Mouse (Mus musculus) layer of hippocampus, adult 8-10 months (tissue): ENCODE data around the gene Sv2c. TPM values are rescaled to one million over a fixed set of nuclear protein-coding genes. Genes with fewer than 3 reads are reported as not detected.

ENCODE experiments used
- DNase-seq, 2 experiments: peaks; one replicate each; pipeline ENCODE4 v3.0.0; 2022; ENCODE audit warnings: low spot score in 2 of 2
- total RNA-seq, 4 experiments: library from RNA; stranded (reverse); gene quantifications; 2 replicates each; pipeline ENCODE4 v1.2.4; 2022

The Sv2c gene
- total RNA-seq, 4 experiments from 2014 or later: 17.1 to 25.1 (median 20.1) TPM

- DNase-seq: no peak
Measured at GRCm38 (mm10) chr13:96052755-96053154, 79.6 kb downstream of the Sv2c start.

GRCm38 (mm10) chr13:96045396-96045795 is 87.0 kb downstream of the Sv2c start:
- DNase-seq: no peak

GRCm38 (mm10) chr13:96040275-96041042 is 91.9 kb downstream of the Sv2c start:
- no peak for DNase-seq

- DNase-seq: no peak
Measured at GRCm38 (mm10) chr13:96039536-96039935, 92.8 kb downstream of the Sv2c start.

- peak; percentile 27 to 73 for DNase-seq
Measured at GRCm38 (mm10) chr13:96030368-96031223, 101.8 kb downstream of the Sv2c start.

- DNase-seq: no peak
Measured at GRCm38 (mm10) chr13:96023858-96024257, 108.5 kb downstream of the Sv2c start.

- no peak for DNase-seq
Measured at GRCm38 (mm10) chr13:96015516-96015915, 116.9 kb downstream of the Sv2c start.

GRCm38 (mm10) chr13:96010861-96011511 is 121.4 kb downstream of the Sv2c start:
- DNase-seq: peak in 1 of 2 experiments; percentile 22

- no peak for DNase-seq
Measured at GRCm38 (mm10) chr13:96008975-96009374, 123.4 kb downstream of the Sv2c start.

GRCm38 (mm10) chr13:96008154-96008553 is 124.2 kb downstream of the Sv2c start:
- no peak for DNase-seq

- no peak for DNase-seq
Measured at GRCm38 (mm10) chr13:96003539-96003938, 128.8 kb downstream of the Sv2c start.

- DNase-seq: no peak
Measured at GRCm38 (mm10) chr13:96002475-96002874, 129.9 kb downstream of the Sv2c start.

- no peak for DNase-seq
Measured at GRCm38 (mm10) chr13:95999396-95999795, 133.0 kb downstream of the Sv2c start.

- no peak for DNase-seq
Measured at GRCm38 (mm10) chr13:95997294-95997693, 135.1 kb downstream of the Sv2c start.

- no peak for DNase-seq
Measured at GRCm38 (mm10) chr13:95994705-95995703, 137.4 kb downstream of the Sv2c start.

- DNase-seq: no peak
Measured at GRCm38 (mm10) chr13:95988181-95988580, 144.2 kb downstream of the Sv2c start.

GRCm38 (mm10) chr13:95987147-95987546 is 145.2 kb downstream of the Sv2c start:
- DNase-seq: no peak

GRCm38 (mm10) chr13:95986375-95986774 is 146.0 kb downstream of the Sv2c start:
- DNase-seq: no peak

- DNase-seq: no peak
Measured at GRCm38 (mm10) chr13:95975225-95975624, 157.2 kb downstream of the Sv2c start.

GRCm38 (mm10) chr13:95974106-95974505 is 158.3 kb downstream of the Sv2c start:
- DNase-seq: no peak
